Mouse (Mus musculus): ENCODE measurements around the gene Sptbn4. TPM values are rescaled to one million over a fixed set of nuclear protein-coding genes. Genes with fewer than 3 reads are reported as not detected.
"Not testable (repeated sequence)": the region's sequence is repeated elsewhere in the genome, so short reads cannot be mapped to it uniquely, and the experiment has no call there.

Sptbn4 gene
- polyA plus RNA-seq (2012; rRNA removed) = 171 and 177 TPM in 2 replicates

DNA sequence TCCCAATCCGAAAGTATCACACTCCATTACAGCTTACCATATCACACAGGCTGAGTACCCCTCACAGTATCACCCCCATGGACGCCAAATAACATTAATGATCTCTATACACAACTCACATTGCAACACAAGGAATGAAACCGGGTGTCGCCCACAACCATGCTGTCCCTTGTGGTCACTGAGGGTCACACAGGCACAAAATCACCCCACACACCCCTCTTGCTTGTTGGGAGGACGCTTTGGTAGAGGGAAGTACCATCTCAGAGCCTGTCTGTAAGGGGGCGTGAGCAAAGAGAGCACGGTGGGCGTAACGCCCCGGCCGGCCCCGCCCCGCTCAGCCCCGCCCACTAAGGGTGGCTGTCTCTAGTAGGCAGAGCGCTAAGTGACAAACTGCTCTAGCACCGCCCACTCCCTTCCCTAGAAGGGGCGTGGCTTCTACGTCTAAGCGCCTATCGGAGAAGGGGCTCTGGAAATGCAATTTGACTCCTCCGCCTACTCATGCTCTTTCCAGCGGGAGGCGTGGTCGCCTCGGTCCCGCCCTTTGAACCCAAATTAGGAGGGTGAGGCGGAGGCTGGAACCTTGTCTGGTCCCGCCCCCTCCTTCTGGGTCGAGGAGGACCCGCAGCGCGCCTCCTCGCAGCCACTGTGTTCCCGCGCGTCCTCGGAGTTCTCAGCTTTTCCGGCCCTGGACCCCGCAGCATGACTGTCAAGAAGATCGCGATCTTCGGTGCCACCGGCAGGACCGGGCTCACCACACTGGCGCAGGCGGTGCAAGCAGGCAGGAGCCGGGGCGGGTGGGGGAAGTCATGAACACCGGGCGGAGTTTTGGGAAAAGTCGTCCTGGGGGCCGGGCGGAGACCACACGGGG lies at the start of gene Sptbn4, which contains the start of gene Blvrb:
Gene Sptbn4 (minus strand): TSS at position 268 of the 868 bp plus-strand sequence.
Gene Blvrb (plus strand): TSS at position 560 of the 868 bp plus-strand sequence.
- H3K27me3 ChIP-seq (ENCODE audit: control insufficient read depth, insufficient read depth, low read length) = no peaks in the 10 kb centered on the region
- DNase-seq = peak; percentile 95 to 99
- peak within 1 kb of the TSS; percentile 80 for H3K4me3 ChIP-seq (replicated peaks; ENCODE audit: insufficient read depth, low read depth, low read length)
- WGBS = 1% methylated on average over 54 of the region's 54 CpGs
- peak within 1 kb of the TSS; percentile 14 for H3K27ac ChIP-seq (ENCODE audit: insufficient read depth, low read length)
- H3K4me1 ChIP-seq (ENCODE audit: control insufficient read depth, insufficient read depth, low read length) = peaks cover 5% of the 10 kb centered on the region; the same call in 1 of the 2 replicates
- peak; percentile 61; the same call in 1 of the 2 replicates for TF ChIP-seq POLR2A (IDR thresholded peaks at IDR 0.05; ENCODE audit: borderline replicate concordance, insufficient read depth, low read length)
- TF ChIP-seq CTCF (IDR thresholded peaks at IDR 0.05; ENCODE audit: borderline replicate concordance, insufficient read depth, low read depth, low read length) = peak; percentile 40; the same call in 1 of the 2 replicates

DNA sequence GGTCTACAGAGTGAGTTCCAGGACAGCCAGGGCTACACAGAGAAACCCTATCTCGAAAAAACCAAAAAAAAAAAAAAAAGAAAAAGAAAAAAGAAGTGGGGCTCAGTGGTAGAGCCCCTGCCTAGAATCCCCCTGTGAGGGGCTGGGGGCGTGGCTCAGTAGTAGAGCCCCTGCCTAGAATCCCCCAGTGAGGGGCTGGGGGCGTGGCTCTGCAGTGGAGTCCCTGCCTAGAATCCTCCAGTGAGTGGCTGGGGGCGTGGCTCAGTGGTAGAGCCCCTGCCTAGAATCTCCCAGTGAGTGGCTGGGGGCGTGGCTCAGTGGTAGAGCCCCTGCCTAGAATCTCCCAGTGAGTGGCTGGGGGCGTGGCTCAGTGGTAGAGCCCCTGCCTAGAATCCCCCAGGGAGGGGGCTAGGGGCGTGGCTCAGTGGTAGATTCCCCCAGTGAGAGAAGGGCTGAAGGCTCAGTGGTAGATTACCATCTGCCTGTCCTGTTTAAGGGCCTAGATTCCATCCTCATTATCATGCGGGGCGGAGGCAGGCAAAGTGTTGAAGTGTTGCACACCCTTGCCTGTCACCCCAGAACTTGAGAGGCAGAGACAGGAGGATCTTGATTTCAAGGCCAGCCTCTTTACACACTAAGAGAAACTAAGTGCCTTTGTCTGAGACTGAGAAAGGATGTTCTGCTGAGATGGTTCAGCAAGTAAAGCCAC lies 47.3 kb upstream of the Sptbn4 start:
- not testable (repeated sequence) for H3K4me1 ChIP-seq (ENCODE audit: control insufficient read depth, insufficient read depth, low read length); H3K27me3 ChIP-seq (ENCODE audit: control insufficient read depth, insufficient read depth, low read length); DNase-seq; H3K4me3 ChIP-seq (replicated peaks; ENCODE audit: insufficient read depth, low read depth, low read length); H3K27ac ChIP-seq (ENCODE audit: insufficient read depth, low read length)
- 85% methylated on average over 9 of the region's 9 CpGs for WGBS

DNA sequence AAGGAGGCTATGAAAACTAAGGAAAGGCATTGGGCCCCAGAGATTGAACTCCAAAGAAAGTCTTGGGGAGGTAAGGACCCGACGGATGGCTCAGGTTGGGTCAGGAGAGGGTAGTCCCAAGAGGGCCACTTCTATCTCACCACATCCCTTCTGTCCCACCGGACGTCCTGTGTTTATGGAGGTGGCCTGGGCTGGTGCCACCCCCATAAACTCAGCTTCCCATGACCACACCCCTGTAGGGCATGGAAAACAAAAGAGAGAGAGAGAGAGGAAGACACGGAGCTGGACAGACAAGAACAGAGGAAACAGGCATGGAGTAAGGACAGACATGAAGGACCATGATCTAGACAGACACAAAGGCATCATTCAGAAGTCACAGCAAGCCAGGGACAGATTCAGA lies 46.0 kb upstream of the Sptbn4 start:
- Histone ChIP-seq H3K27me3 (ENCODE audit: control insufficient read depth, insufficient read depth, low read length) (no peaks in the 10 kb centered on the region), H3K4me3 (replicated peaks; ENCODE audit: insufficient read depth, low read depth, low read length) (no peak overlapping the region), H3K4me1 (ENCODE audit: control insufficient read depth, insufficient read depth, low read length) (peaks cover 20% of the 10 kb centered on the region), H3K27ac (ENCODE audit: insufficient read depth, low read length) (no peak overlapping the region)
- TF ChIP-seq POLR2A (IDR thresholded peaks at IDR 0.05; ENCODE audit: borderline replicate concordance, insufficient read depth, low read length) = no peak
- 92% methylated on average over 5 of the region's 5 CpGs for WGBS
- no peak for DNase-seq

DNA sequence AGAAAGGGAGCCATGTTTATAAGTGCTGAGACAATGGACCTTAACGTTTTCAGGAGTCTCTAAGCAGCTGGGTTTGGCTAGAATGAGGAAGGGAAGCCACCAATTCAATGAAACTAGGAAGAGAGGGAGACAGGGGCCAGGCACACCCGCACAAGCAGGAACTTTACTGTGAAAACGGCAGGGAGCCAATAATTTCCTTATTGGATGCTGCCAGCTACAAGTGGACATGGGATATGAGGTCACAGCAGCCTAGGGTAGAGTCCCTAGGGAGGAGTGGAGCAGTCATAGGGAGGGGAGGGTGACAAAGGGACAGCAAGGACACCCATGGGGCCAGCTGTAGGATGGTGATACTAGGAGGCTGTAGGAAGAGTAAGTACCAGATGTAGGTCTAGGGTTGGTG lies 45.5 kb upstream of the Sptbn4 start:
- 70% methylated on average over 3 of the region's 3 CpGs for WGBS
- DNase-seq = no peak
- no peak overlapping the region for H3K27ac ChIP-seq (ENCODE audit: insufficient read depth, low read length)
- no peaks in the 10 kb centered on the region for H3K27me3 ChIP-seq (ENCODE audit: control insufficient read depth, insufficient read depth, low read length)
- H3K4me1 ChIP-seq (ENCODE audit: control insufficient read depth, insufficient read depth, low read length) = peaks cover 23% of the 10 kb centered on the region
- H3K4me3 ChIP-seq (replicated peaks; ENCODE audit: insufficient read depth, low read depth, low read length) = no peak overlapping the region
- no peak for TF ChIP-seq CTCF (IDR thresholded peaks at IDR 0.05; ENCODE audit: borderline replicate concordance, insufficient read depth, low read depth, low read length)
- no peak for TF ChIP-seq POLR2A (IDR thresholded peaks at IDR 0.05; ENCODE audit: borderline replicate concordance, insufficient read depth, low read length)

DNA sequence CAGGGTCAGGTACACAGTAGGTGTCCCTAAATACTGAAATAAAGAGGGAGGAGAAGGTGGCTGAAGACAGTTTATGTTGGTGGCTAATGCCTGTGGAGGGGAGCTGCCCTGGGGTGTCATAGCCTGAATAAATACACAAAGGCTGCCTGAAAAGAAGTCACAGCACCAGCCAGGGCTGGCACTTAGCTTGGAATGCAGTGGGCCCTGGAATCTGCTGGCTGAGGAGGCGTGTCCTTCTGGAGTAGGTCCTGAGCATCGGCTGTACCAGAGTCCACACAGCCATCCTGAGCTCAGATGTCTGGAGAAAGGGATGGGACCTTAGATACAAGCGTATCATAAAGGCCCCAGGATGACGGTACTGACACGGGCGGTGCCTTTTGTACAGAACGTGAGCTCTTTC lies 44.4 kb upstream of the Sptbn4 start:
- no peak for DNase-seq
- Histone ChIP-seq H3K4me1 (ENCODE audit: control insufficient read depth, insufficient read depth, low read length) (peaks cover 26% of the 10 kb centered on the region), H3K4me3 (replicated peaks; ENCODE audit: insufficient read depth, low read depth, low read length) (no peak overlapping the region), H3K27ac (ENCODE audit: insufficient read depth, low read length) (no peak overlapping the region), H3K27me3 (ENCODE audit: control insufficient read depth, insufficient read depth, low read length) (no peaks in the 10 kb centered on the region)
- TF ChIP-seq POLR2A (IDR thresholded peaks at IDR 0.05; ENCODE audit: borderline replicate concordance, insufficient read depth, low read length) (no peak), CTCF (IDR thresholded peaks at IDR 0.05; ENCODE audit: borderline replicate concordance, insufficient read depth, low read depth, low read length) (no peak)
- 68% methylated on average over 7 of the region's 7 CpGs for WGBS

DNA sequence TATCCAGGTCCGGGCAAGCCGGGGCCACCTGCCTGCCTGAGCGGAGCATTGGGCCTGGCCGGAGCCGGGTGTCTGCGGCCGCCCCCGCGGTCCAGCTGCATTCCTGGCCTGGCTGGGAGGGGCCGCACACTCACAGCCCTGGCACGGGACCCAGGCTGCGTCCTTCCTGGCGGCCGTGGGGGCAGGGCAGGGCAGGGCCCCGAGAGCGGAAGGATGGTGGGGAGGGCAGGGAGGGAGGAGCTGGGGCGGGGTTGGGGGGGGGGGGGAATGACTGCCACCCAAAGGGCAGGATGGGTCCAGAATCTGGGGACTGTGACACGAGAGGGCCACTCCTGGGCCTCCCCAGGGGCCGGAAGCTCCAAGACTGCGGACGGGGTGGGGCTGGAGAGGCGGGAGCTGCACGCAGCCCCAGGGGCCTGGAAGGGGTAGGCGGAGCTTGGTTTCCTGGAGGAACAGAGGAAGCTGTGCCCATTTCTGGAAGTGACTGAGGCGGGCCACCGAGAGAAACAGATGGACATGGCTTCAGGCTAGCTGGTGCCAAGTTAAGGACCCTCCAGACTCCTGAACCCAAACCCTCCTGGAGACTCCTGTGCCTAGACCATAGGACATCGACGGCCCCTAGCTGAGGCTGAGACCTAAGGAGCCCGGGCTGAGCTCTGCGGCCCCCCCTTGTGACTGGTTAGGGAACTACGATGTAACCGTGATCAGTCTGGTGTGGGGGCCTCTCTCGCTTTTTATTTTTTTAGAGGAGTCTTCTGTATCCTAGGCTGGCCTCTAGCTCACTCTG lies 43.2 kb upstream of the Sptbn4 start:
- TF ChIP-seq CTCF (IDR thresholded peaks at IDR 0.05; ENCODE audit: borderline replicate concordance, insufficient read depth, low read depth, low read length) (peak; percentile 69; the same call in 1 of the 2 replicates), POLR2A (IDR thresholded peaks at IDR 0.05; ENCODE audit: borderline replicate concordance, insufficient read depth, low read length) (no peak; the same call in 1 of the 2 replicates)
- WGBS = under 1% methylated on average over 32 of the region's 33 CpGs
- H3K27ac ChIP-seq (ENCODE audit: insufficient read depth, low read length) = peak overlapping the region; percentile 91
- DNase-seq = peak; percentile 91 to 94
- H3K27me3 ChIP-seq (ENCODE audit: control insufficient read depth, insufficient read depth, low read length) = no peaks in the 10 kb centered on the region
- peak overlapping the region; percentile 67 for H3K4me3 ChIP-seq (replicated peaks; ENCODE audit: insufficient read depth, low read depth, low read length)
- H3K4me1 ChIP-seq (ENCODE audit: control insufficient read depth, insufficient read depth, low read length) = peaks cover 26% of the 10 kb centered on the region

DNA sequence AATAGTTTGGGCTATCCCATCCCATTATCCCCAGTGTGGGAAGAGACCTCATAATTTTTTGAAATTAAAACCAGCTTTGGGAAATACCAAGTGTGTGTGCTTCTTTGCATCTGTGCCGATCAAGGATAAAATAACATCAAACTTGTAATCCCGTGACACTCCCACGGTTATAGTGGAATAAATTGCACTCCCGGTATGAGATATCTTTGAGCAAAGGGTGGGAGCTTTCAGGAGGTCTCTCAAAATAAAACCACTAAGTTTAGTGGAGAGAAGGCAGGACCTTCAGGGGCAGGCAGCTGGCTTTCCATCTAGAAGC lies 42.7 kb upstream of the Sptbn4 start:
- WGBS = 19% methylated on average over 4 of the region's 4 CpGs
- peaks cover 26% of the 10 kb centered on the region for H3K4me1 ChIP-seq (ENCODE audit: control insufficient read depth, insufficient read depth, low read length)
- peak overlapping the region; percentile 67 for H3K4me3 ChIP-seq (replicated peaks; ENCODE audit: insufficient read depth, low read depth, low read length)
- TF ChIP-seq CTCF (IDR thresholded peaks at IDR 0.05; ENCODE audit: borderline replicate concordance, insufficient read depth, low read depth, low read length) (no peak), POLR2A (IDR thresholded peaks at IDR 0.05; ENCODE audit: borderline replicate concordance, insufficient read depth, low read length) (no peak)
- no peaks in the 10 kb centered on the region for H3K27me3 ChIP-seq (ENCODE audit: control insufficient read depth, insufficient read depth, low read length)
- no peak for DNase-seq
- H3K27ac ChIP-seq (ENCODE audit: insufficient read depth, low read length) = peak overlapping the region; percentile 91
